Mouse (Mus musculus) right cerebral cortex, postnatal 10 days (tissue): ENCODE results near the gene Sema3e.

Experiments
- DNase-seq, 2 experiments: peaks; one replicate each; pipeline ENCODE4 v3.0.0; 2021; ENCODE audit warnings: low spot score in 2 of 2

Sema3e gene

DNA sequence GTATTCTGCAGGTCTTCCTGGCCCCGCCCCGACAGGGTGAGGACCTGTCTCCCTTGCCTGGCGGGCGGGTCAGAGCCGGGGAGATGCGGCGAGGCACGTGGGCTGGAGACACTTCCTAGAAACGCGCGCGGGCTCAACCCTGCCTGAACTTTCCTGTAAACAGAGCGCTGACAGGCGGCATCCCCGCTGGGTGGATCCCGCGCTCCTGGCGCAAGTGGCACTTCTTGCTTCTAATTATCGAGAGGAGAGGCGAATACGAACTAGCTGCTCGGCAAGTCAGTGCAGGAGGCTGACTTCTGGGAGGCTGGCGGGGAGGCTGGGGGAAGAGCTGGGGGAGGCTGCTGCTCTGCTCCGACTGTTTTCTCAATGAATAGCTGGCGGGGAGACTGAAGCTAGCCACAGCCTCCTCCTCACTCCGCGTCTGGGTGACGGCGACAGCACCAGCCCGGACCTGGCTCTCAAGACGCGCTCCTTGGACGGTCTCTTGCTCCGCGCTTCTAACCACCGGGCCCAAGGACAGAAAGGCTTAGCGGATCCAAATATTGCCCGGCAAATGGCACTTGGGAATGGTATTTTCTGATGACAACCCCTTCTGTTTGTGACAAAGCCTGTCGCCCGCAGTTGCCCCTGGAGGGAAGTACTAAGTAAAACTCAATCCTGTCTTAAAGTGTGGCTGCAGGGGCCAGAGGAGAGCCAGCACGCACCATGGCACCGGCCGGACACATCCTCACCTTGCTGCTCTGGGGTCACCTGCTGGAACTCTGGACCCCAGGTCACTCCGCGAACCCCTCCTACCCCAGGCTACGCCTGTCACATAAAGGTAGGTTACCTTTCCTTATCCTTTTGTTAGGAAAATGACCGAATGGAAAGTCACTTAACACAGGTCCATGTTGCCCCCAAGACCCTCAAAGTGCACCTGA is at the start of gene Sema3e:
Sema3e (plus strand) TSS at position 72 of the 920 bp plus-strand sequence.
- DNase-seq, result peak; percentile 36 to 54

DNA sequence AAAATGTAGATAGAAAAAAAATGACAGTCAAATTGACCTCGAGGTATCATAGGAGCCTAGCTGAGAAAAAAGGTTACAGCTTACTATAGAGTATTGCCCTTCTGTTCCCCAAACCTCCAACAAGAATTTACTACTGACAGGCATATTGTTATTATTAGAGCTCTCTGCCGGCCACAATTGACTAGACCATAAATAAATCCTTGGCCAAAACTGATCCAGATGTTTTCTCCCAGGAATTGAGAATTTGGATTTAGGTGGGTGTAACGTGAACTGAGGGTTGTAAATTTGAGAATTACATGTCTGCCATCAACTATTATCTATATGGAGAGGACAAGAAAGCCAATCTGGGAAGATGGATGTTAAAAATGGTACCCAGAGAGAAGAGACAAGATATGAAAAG is 47.5 kb upstream of the Sema3e start:
- no peak for DNase-seq

DNA sequence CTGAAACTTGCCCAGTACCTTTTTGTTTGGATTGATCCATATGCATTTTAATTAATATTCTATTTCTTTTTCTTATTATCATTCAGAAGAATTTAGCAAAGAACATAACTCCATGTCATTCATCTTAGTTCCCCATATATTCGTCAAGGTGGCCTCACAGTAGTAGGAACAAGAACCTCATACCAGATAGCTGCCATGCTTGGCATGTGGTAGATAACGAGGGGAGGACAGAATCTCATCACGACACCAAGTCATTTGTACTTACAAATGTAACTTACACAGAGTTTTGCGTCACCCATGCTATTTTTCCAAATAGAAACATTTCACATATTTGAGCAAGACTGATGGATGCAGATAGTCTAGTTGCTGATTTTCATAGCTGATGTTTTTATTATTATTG is 45.9 kb upstream of the Sema3e start:
- DNase-seq, result no peak

DNA sequence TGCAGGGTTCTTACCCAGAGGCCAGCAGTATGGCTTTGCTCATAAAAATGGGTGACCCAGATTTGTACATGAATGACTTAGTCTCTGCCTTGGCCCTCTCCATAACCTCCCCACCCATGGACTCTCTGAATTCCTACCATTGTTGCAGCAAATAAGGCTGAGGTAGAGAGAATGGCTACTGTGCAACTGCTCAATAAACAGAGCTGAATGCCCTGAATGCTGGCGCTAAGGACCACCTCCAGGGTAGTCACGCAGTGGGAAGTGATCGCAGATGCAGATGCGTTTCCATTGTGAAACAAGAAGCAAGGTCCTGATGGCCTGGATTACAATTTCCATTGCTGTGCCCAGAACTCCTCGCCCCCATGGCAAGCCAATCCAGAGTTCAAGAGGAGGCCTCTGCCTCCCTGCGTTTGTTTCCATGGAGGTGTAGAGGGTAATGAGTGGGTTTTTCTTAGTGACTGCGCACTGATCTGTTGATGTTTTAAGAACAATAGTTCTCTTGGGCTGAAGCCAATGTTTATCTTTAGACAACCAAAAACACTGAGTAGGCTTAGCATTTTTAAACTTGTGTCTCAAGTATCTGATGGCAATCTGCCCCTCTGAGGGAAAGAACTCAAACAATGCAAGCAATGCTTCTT is 42.5 kb upstream of the Sema3e start:
- no peak for DNase-seq

DNA sequence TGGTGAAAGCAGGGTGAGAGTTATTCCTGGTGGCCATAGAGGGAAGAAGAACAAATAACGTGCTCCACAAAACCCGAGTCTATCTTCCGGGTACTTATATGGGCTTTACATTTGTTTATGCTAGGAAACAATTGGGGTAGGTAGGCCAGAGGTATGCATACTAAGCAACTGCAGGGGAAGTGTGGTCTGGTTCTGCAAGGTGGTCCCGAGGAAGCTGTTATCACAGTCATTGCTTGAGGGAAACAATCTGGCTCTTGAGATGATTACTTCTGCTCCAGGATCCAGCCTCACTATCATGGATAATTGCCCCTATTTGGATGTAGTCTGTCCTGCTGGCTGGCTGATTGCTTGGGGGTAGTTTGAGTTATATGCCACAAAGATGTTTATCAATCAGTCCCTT is 41.5 kb upstream of the Sema3e start:
- DNase-seq, result no peak

DNA sequence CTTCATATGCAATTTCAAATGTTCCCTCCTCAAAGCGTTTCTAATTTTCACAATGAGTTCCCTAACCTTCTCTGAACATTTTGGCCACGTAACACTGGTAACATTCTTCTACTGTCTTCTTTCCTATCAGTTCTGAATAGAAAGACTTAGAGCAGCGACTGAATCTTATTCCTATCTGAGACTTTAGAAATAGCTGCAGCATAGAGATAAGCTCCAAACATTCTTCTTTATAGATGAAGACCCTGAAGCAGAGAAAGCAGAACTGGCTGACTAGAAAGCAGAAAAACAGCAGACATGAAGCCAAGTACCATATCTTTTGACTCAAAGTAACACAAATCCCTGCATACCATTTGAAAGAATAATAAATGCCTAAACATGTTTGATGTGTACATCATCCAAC is 39.4 kb upstream of the Sema3e start:
- no peak for DNase-seq

DNA sequence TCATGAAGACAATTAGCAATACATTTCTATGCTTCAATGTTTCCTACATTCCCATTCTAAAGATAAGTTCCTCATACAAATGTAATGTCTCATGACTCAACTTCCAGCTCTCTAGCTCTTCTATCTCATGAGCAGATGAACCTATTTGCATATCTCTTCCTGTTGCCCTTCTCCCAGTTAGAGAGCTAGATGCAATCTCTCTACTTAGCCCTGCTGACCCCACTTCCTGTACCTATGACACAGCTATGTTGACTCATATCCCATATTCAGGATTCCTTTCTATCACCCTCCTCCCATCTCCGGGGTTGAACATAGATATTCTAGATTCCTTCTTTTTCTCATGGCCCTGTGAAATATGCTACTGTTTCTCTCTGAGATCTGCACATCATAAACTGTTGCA is 38.0 kb upstream of the Sema3e start:
- no peak for DNase-seq

DNA sequence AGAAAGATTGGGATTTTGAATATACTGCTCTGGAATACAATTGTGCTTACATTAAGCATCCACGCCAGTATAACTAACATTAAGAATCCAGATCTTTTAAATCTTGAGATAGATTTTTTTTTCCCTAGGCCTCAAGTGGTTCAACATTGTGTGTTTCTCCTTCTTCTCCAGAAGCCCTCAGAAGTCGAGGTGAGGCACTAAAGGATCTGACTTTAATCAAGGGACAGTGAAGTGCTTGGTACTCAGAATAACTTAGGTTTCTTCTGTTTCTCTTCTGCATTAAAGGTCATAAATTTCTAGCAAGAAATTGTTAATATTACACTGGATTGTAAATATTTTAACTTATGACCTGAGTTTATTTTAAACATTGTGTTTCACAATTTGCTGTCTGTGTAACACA is 37.1 kb upstream of the Sema3e start:
- DNase-seq, result no peak

DNA sequence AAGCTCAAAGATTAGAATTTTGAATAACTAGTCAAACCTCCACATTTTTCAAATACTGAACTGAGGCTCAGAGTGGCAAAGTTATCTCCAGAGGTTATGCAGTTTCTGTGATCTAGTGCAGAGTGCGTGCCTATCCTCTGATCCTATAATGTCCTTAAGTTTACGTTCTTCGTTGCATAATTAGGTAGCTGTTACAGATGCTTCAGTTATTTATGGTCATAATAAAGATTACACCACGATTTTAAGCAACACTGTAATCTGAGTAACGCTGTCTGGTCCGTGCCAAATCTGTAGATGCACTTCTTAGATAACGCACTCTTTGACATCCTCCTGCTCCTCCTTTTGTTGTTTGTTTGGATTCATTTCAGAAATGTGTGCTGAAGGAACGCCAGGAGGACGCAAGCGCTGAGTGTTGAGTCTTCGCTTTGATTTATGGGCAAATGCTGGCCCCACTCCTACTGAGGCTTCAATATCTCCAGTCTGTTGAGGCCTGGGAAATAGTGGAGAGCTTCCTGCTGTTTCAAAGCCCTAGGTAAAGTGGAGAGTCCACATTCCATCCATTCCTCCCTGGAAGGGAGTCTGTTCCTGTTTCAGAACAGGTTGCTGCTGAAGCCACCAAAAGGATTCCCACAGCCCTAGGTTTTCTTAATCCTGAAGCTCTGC is 32.2 kb upstream of the Sema3e start:
- no peak for DNase-seq

DNA sequence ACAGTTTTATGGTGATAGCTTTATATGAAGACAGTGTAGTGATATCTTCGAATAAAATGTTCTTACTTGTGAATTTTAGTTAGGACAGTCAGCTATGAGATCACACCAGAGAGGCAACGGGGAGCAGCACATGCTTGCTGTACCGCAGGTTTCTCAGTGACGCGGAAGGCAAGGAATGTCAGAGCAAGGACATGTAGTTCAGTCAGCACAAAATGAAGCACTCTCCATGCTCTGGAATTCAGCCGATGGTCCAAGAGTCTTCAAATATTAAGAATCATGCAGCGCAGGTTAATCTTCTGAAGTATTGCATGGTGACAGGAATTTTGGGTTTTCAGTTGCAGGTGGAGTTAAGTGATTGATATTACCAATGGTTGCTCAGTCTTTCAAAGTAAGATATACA is 3.3 kb downstream of the Sema3e start:
- DNase-seq, result no peak

DNA sequence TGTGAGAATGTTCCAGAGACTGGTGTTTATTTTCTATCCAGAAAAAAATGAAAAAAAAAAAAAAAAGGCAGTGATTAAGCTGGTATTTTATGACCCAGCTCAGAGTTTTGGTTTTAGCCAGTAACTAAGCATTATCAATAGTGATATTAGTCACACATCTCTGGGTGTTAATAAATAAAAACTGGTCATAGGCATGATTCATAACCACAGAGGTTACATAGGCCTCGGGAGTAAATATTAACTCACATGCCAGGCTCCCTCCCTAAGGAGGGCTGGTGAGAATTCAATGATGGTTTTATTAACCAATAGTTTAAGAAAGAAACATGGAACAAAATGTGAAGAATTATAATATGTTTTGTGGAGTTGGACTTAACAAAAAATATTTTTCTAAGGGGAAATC is 5.7 kb downstream of the Sema3e start:
- DNase-seq, result no peak

DNA sequence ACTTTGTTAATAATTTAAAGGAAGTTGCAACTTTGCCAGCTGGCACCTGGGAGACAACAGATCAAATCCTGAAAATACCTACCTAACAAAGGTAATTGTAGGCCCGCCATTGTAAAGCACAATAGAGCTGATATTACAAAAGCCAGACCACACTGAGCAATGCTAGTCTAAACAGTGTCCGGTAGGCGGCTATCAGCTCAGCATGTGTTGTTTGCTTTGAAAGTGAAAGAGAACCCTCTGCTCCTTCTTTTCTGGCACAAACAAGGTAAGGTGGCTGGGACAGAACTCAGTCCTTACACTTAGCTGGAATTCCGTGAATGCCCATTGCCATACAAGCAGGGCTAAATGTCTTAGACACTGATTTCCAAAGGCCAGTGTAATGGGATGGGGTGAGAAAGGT is 7.0 kb downstream of the Sema3e start:
- no peak for DNase-seq

DNA sequence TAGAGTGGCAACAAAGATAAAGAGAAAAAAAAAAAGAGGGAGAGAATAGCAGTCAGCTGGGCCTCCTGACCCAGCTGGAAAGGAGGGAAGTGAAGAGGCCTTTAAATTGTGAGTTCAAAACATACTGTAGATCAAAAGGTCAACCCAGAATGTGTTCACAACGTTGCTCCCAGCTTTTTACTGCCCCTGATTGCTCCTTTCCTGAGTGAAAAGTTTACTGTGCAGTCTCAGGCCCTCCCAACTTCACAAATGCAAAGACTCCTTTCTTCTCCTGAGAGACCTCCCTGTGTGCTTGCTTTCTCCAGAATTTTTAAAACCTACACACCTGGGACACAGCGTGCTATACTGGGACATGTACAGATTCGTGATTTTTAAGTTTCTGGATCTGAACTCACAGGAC is 8.2 kb downstream of the Sema3e start:
- no peak for DNase-seq

DNA sequence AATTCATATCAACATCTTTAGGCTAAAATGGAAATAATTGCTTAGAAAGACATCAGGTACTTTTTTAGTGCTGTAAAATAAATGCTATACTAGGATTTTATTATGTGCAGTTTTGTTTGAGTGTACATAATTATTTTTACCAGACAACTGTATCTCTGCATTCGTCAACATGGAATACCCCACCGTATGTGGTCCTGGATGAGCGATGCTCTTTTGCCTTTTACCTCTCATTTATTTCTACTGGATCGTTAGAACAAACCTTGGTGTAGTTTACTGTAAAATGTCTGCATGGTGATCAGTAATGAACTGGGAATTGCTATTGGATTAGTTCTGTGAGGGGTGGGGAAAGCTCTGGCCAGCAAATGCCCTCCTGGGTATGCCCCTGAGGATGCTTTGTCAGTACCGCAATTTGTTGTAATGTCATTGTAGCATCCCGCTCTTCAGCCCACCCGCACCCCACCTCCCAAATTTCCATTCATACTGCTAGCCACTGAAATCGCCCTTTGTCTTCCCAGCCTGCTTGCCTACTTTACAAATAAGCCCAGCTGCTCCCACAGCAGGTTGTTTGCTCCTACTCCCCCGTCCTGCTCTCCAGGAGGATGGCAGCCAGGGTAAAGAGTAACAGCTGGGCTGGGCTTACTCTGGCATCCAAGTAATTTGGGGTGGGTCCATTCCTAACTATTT is 13.9 kb downstream of the Sema3e start:
- no peak for DNase-seq

DNA sequence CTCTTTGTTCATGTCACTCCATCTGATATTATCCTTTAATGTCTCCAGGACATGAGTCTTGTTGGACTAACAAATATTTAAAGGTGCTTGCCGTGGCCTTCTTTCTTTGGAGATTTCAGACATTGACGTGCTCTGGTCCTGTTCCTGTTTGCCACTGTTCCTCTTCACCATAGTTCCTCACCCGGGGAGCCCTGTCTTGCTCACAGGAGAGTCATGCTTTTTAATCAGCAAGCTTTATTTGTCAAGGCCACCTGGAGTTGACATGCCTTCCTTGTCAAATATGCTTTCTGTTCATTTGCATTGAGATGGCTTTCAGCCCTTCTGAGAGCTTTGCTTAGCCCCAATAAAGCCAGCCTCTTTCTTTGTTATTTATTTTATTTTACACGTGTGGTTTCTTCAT is 15.1 kb downstream of the Sema3e start:
- DNase-seq, result no peak

DNA sequence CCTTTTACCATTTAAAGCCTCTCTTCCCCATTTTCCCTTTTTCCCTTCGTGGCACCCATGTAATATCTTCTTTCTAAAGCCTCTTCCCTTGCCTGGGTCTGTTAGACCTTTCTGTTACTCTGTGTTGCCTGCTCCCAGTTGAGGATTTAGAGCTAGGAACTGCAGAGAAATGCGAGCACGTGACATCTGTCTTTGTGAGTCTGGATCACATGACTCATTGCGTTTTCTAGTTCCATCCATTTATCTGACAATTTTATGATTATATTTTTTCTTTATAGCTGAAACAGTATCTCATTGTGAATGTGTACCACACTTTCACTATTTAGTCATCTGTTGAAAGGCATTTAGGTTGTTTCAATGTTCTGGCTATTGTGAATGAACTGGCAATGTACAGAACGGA is 18.0 kb downstream of the Sema3e start:
- no peak for DNase-seq

DNA sequence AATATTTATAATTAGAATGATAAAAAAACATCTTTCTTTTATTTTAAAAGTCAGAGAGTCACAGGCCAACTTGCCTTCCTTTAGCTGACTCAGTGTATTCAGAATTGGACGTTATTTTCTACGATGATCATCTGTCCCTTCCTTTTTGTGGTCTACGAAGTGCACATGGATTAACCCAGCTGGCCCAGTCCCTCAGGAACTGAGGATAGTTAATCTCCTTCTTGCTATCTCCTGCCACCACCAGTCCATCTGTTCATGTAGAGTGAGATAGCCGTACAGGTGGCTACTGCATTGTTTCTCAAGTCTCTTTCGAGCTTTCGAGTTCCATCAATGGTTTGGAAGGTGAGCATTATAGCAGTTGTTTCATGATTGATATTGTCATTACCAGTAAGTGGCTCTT is 18.9 kb downstream of the Sema3e start:
- DNase-seq, result no peak

DNA sequence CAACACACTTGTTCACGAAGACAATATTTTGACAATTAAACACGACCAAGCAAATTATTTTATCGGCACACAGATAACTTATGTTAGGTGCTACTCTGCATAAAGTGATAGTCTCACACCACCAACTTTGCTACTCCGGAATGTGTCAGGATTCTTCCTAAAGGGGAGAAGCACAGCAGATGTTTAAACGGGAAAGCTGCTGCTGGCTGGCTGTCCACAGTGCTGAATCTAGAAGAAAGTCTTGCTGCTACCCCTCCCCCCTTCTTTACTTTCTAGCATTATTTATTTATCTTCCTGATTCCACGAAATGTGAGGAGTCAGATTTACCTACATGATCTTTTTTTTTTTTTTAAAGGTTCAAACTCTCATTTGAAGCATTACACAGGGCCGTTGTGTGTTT is 23.6 kb downstream of the Sema3e start:
- no peak for DNase-seq

DNA sequence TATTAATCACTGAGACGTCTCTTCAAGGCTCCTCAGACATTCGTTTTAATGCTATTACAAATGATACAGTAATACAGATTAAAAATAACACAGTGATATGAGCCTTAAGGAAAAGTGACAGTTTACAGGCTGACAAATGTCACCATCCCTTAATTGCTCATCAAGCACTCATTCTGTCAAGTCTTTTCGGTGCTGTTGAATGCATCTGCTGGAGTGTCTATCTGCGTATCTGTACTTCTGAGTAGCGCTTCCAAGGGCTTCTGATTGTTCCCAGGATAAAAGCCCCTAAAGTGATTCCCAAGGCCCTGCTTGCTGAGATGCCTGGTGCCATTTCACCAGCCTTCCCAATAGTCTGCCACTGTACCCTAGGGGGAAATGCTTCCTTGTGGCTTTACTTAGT is 29.4 kb downstream of the Sema3e start:
- no peak for DNase-seq

DNA sequence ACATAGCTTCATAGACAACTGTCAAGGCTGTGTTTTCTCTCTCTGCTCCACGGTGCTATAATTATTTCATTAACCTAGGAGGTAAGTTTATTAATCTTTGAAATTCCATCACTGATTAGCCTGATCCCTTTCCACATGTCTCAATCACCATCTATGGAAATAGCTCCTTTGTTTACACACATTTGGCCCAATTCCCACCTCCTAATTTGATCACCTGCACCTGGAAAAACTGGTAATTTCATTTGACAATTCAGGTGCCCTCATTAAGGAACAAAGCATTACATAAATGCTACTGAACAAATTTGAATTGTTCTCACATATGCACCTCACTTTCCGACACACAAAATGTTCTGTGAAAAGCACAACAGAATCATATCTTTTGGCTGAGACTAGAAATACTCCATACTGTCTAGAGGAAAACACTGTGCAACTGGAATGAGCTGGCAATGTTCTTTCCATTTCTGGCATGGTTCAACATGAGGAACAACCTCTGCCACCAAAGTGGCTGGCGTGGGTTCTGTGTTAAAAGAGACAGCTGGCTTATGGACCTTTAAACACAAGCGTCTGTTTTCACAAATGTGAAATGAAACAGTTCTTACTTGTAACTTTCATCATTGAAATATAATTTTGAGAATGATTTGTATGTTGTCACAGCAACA is 34.9 kb downstream of the Sema3e start:
- DNase-seq, result no peak

DNA sequence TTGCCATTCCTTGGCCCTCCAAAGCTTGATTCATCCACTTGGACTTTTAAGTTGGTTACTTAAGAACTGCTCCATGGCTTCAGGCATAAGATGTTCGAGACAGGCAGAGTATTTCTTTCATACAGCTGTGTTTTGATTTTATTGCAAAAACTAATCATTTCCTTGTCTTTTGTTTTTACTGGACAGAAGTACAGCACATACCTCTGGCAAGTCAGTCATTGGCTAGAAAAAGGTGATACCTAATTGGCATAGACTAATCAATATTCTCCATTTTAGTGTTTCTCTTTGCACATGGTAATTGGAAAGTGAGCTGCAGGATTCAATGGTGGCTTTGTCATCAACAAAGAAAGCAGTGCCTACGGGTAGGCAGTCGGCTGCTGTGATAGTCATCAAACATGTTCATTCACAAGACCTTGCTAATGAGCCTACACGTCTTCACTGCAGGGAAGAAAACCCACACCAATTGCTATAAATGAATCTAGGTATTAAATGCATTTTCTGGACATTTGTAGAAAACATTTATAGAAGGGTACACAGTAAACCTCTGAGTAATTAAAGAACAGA is 37.9 kb downstream of the Sema3e start:
- no peak for DNase-seq
